Mouse (Mus musculus): Measurements from ENCODE around the gene Naif1. TPM values are rescaled to one million over a fixed set of nuclear protein-coding genes. Genes with fewer than 3 reads are reported as not detected.
A peak's percentile ranks its signal among the peaks of the same experiment; 100 is the strongest.

Naif1 gene
- polyA plus RNA-seq, 1 experiment from 2014 or later = 6.0 TPM

GRCm38 (mm10) chr2:32452441-32452971 is 2.2 kb downstream of the Naif1 start:
- peak overlapping the region; percentile 40 for H3K4me2 ChIP-seq (ENCODE audit: low read depth, low read length)
- ATAC-seq (replicated peaks; ENCODE audit: insufficient number of reproducible peaks, low FRiP score, low TSS enrichment, low read depth) = no peak
- H3K36me3 ChIP-seq (replicated peaks; ENCODE audit: control insufficient read depth, insufficient read depth, low read depth, low read length) = no peaks in the 10 kb centered on the region
- H3K4me1 ChIP-seq (ENCODE audit: control insufficient read depth, insufficient read depth, low read length) = no peaks in the 10 kb centered on the region
- H3K27ac ChIP-seq (replicated peaks; ENCODE audit: low read depth, low read length) = peak overlapping the region; percentile 35; the same call in 1 of the 2 replicates
- no peaks in the 10 kb centered on the region for H3K9me3 ChIP-seq (replicated peaks; ENCODE audit: control insufficient read depth, low read length)
- peak overlapping the region; percentile 33 for H3K9ac ChIP-seq (replicated peaks; ENCODE audit: low read length)
- WGBS = 92% methylated on average over 16 of the region's 16 CpGs
- DNase-seq (ENCODE audit: low spot score) = no peak
- H3K27me3 ChIP-seq (ENCODE audit: control insufficient read depth, insufficient read depth, low read length) = no peaks in the 10 kb centered on the region
- peak overlapping the region; percentile 22 for H3K4me3 ChIP-seq (ENCODE audit: low read depth, low read length)

GRCm38 (mm10) chr2:32453641-32454303 is 3.5 kb downstream of the Naif1 start:
- H3K27me3 ChIP-seq (ENCODE audit: control insufficient read depth, insufficient read depth, low read length) = no peaks in the 10 kb centered on the region
- DNase-seq (ENCODE audit: low spot score) (no peak), ATAC-seq (replicated peaks; ENCODE audit: insufficient number of reproducible peaks, low FRiP score, low TSS enrichment, low read depth) (no peak)
- 87% methylated on average over 5 of the region's 5 CpGs for WGBS
- H3K9ac ChIP-seq (replicated peaks; ENCODE audit: low read length) = no peak overlapping the region
- H3K27ac ChIP-seq (replicated peaks; ENCODE audit: low read depth, low read length) = no peak overlapping the region
- H3K36me3 ChIP-seq (replicated peaks; ENCODE audit: control insufficient read depth, insufficient read depth, low read depth, low read length) = no peaks in the 10 kb centered on the region
- no peaks in the 10 kb centered on the region for H3K4me1 ChIP-seq (ENCODE audit: control insufficient read depth, insufficient read depth, low read length)
- H3K4me3 ChIP-seq (ENCODE audit: low read depth, low read length) = no peak overlapping the region
- H3K9me3 ChIP-seq (replicated peaks; ENCODE audit: control insufficient read depth, low read length) = no peaks in the 10 kb centered on the region
- H3K4me2 ChIP-seq (ENCODE audit: low read depth, low read length) = no peak overlapping the region

GRCm38 (mm10) chr2:32454633-32455032 is 4.4 kb downstream of the Naif1 start:
- no peaks in the 10 kb centered on the region for H3K4me1 ChIP-seq (ENCODE audit: control insufficient read depth, insufficient read depth, low read length)
- no peak overlapping the region for H3K27ac ChIP-seq (replicated peaks; ENCODE audit: low read depth, low read length)
- no peak overlapping the region for H3K4me3 ChIP-seq (ENCODE audit: low read depth, low read length)
- WGBS = 87% methylated on average over 10 of the region's 10 CpGs
- no peaks in the 10 kb centered on the region for H3K36me3 ChIP-seq (replicated peaks; ENCODE audit: control insufficient read depth, insufficient read depth, low read depth, low read length)
- H3K9ac ChIP-seq (replicated peaks; ENCODE audit: low read length) = no peak overlapping the region
- H3K4me2 ChIP-seq (ENCODE audit: low read depth, low read length) = no peak overlapping the region
- H3K27me3 ChIP-seq (ENCODE audit: control insufficient read depth, insufficient read depth, low read length) = no peaks in the 10 kb centered on the region
- H3K9me3 ChIP-seq (replicated peaks; ENCODE audit: control insufficient read depth, low read length) = no peaks in the 10 kb centered on the region
- DNase-seq (ENCODE audit: low spot score) (no peak), ATAC-seq (replicated peaks; ENCODE audit: insufficient number of reproducible peaks, low FRiP score, low TSS enrichment, low read depth) (no peak)

- no peak overlapping the region for H3K27ac ChIP-seq (replicated peaks; ENCODE audit: low read depth, low read length)
Measured at GRCm38 (mm10) chr2:32455101-32455500, 4.8 kb downstream of the Naif1 start.

GRCm38 (mm10) chr2:32458300-32458699 is 8.0 kb downstream of the Naif1 start:
- no peak overlapping the region for H3K4me3 ChIP-seq (ENCODE audit: low read depth, low read length)
- DNase-seq (ENCODE audit: low spot score) = no peak
- no peak overlapping the region for H3K4me2 ChIP-seq (ENCODE audit: low read depth, low read length)
- no peak overlapping the region for H3K9ac ChIP-seq (replicated peaks; ENCODE audit: low read length)
- H3K4me1 ChIP-seq (ENCODE audit: control insufficient read depth, insufficient read depth, low read length) = no peaks in the 10 kb centered on the region
- no peaks in the 10 kb centered on the region for H3K27me3 ChIP-seq (ENCODE audit: control insufficient read depth, insufficient read depth, low read length)
- H3K9me3 ChIP-seq (replicated peaks; ENCODE audit: control insufficient read depth, low read length) = no peaks in the 10 kb centered on the region
- 82% methylated on average over 2 of the region's 2 CpGs for WGBS
- ATAC-seq (replicated peaks; ENCODE audit: insufficient number of reproducible peaks, low FRiP score, low TSS enrichment, low read depth) = no peak
- no peaks in the 10 kb centered on the region for H3K36me3 ChIP-seq (replicated peaks; ENCODE audit: control insufficient read depth, insufficient read depth, low read depth, low read length)
- no peak overlapping the region for H3K27ac ChIP-seq (replicated peaks; ENCODE audit: low read depth, low read length)

More at GRCm38 (mm10) chr2:32455101-32455500, 4.8 kb downstream of the Naif1 start:
- no peak for ATAC-seq (replicated peaks; ENCODE audit: insufficient number of reproducible peaks, low FRiP score, low TSS enrichment, low read depth)
- no peaks in the 10 kb centered on the region for H3K9me3 ChIP-seq (replicated peaks; ENCODE audit: control insufficient read depth, low read length)
- H3K36me3 ChIP-seq (replicated peaks; ENCODE audit: control insufficient read depth, insufficient read depth, low read depth, low read length) = no peaks in the 10 kb centered on the region
- no peaks in the 10 kb centered on the region for H3K4me1 ChIP-seq (ENCODE audit: control insufficient read depth, insufficient read depth, low read length)
- no peak overlapping the region for H3K4me2 ChIP-seq (ENCODE audit: low read depth, low read length)
- no peak overlapping the region for H3K4me3 ChIP-seq (ENCODE audit: low read depth, low read length)
- DNase-seq (ENCODE audit: low spot score) = no peak
- no peaks in the 10 kb centered on the region for H3K27me3 ChIP-seq (ENCODE audit: control insufficient read depth, insufficient read depth, low read length)
- 89% methylated on average over 8 of the region's 8 CpGs for WGBS
- H3K9ac ChIP-seq (replicated peaks; ENCODE audit: low read length) = no peak overlapping the region

DNA sequence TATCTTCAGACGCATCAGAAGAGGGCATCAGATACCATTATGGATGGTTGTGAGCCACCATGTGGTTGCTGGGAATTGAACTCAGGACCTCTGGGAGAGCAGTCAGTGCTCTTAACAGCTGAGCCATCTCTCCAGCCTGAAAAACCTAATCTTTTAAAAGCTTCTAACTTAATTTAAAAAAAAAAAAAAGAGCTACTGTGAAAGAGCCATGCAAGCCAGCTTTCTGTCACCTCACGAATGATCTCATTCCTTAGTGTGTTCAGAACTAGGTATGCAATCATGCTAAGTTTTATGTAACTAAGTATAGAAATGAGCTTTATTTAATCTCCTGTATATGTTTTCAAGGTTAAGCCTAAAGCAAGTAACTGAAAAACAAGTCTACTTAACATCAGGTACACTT is 9.4 kb downstream of the Naif1 start:
- Histone ChIP-seq H3K9me3 (replicated peaks; ENCODE audit: control insufficient read depth, low read length) (no peaks in the 10 kb centered on the region), H3K9ac (replicated peaks; ENCODE audit: low read length) (no peak overlapping the region), H3K27ac (replicated peaks; ENCODE audit: low read depth, low read length) (no peak overlapping the region), H3K4me2 (ENCODE audit: low read depth, low read length) (no peak overlapping the region), H3K4me1 (ENCODE audit: control insufficient read depth, insufficient read depth, low read length) (no peaks in the 10 kb centered on the region), H3K27me3 (ENCODE audit: control insufficient read depth, insufficient read depth, low read length) (no peaks in the 10 kb centered on the region), H3K36me3 (replicated peaks; ENCODE audit: control insufficient read depth, insufficient read depth, low read depth, low read length) (no peaks in the 10 kb centered on the region), H3K4me3 (ENCODE audit: low read depth, low read length) (no peak overlapping the region)
- 93% methylated on average over 2 of the region's 2 CpGs for WGBS
- ATAC-seq (replicated peaks; ENCODE audit: insufficient number of reproducible peaks, low FRiP score, low TSS enrichment, low read depth) = no peak
- no peak for DNase-seq (ENCODE audit: low spot score)

DNA sequence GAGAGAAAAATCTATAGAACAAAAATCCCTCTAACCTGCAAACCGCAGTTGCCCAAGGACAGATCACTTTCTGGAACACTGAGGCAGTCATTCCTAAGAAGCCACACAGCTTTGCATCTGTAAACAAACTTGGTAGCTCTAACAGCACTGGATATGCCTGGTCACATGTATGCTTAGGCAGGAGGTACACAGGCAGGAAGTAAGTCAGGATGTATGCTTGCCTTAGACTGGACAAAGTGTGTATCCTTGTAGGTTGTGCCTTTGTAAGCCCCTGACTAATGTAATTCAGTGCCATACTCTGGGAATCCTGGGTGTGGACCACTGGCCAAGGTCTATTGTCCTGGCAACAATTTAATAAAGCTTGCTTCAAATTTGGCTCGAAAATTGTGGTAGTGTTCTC is 13.5 kb downstream of the Naif1 start:
- DNase-seq (ENCODE audit: low spot score) (no peak), ATAC-seq (replicated peaks; ENCODE audit: insufficient number of reproducible peaks, low FRiP score, low TSS enrichment, low read depth) (no peak)
- H3K4me2 ChIP-seq (ENCODE audit: low read depth, low read length) = no peak overlapping the region
- H3K9ac ChIP-seq (replicated peaks; ENCODE audit: low read length) = no peak overlapping the region
- H3K9me3 ChIP-seq (replicated peaks; ENCODE audit: control insufficient read depth, low read length) = no peaks in the 10 kb centered on the region
- H3K4me3 ChIP-seq (ENCODE audit: low read depth, low read length) = no peak overlapping the region
- no peaks in the 10 kb centered on the region for H3K36me3 ChIP-seq (replicated peaks; ENCODE audit: control insufficient read depth, insufficient read depth, low read depth, low read length)
- 74% methylated on average over 2 of the region's 2 CpGs for WGBS
- H3K27ac ChIP-seq (replicated peaks; ENCODE audit: low read depth, low read length) = no peak overlapping the region
- no peaks in the 10 kb centered on the region for H3K27me3 ChIP-seq (ENCODE audit: control insufficient read depth, insufficient read depth, low read length)
- no peaks in the 10 kb centered on the region for H3K4me1 ChIP-seq (ENCODE audit: control insufficient read depth, insufficient read depth, low read length)

DNA sequence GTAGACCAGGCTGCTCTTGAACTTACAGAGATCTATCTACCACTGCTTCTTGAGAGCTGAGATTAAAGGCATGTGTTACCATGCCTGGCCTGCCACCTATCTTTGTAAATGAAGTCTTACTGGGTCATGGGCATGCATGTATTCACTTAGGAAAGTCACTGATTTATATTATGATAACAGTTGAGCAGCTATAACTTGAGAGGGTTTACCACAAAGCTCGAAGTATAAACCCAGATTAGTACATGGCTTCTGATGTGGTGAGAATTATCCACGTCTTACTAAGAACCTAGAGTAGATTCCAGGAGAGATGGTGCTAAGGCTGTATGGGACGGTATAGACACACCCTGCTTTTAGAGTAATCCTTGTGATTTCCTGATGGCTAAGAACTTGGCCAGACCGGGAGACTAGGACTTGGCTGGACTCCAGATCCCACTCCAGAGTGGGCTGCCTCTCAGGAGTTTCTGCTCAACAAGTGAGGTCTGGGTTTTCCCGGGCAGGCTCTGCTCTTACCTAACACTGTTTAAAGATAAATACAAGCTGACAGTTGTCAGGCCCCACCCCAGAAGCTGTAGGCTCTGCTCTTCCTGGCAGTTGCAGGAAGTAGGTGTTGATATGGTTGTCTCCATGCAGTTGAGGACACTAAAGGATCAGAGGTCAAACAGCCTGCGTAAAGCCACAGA is 14.1 kb downstream of the Naif1 start:
- WGBS = 78% methylated on average over 6 of the region's 6 CpGs
- Histone ChIP-seq H3K4me1 (ENCODE audit: control insufficient read depth, insufficient read depth, low read length) (no peaks in the 10 kb centered on the region), H3K9me3 (replicated peaks; ENCODE audit: control insufficient read depth, low read length) (no peaks in the 10 kb centered on the region), H3K9ac (replicated peaks; ENCODE audit: low read length) (no peak overlapping the region), H3K4me2 (ENCODE audit: low read depth, low read length) (no peak overlapping the region), H3K27ac (replicated peaks; ENCODE audit: low read depth, low read length) (no peak overlapping the region), H3K4me3 (ENCODE audit: low read depth, low read length) (no peak overlapping the region), H3K27me3 (ENCODE audit: control insufficient read depth, insufficient read depth, low read length) (no peaks in the 10 kb centered on the region), H3K36me3 (replicated peaks; ENCODE audit: control insufficient read depth, insufficient read depth, low read depth, low read length) (no peaks in the 10 kb centered on the region)
- ATAC-seq (replicated peaks; ENCODE audit: insufficient number of reproducible peaks, low FRiP score, low TSS enrichment, low read depth) (no peak), DNase-seq (ENCODE audit: low spot score) (no peak)

All from embryonic facial prominence, embryonic 11.5 days (tissue).